Mouse (Mus musculus) midbrain, embryonic 11.5 days (tissue): ENCODE data around the gene Cdk5rap3. TPM values are rescaled to one million over a fixed set of nuclear protein-coding genes. Genes with fewer than 3 reads are reported as not detected.

ENCODE experiments used
- ATAC-seq: fragments of 200-750 bp; cut with Nextera tagmentation; 2 replicates; pipeline ENCODE4 v1.8.0; 2017; ENCODE audit warnings: moderate TSS enrichment, moderate library complexity; ENCODE audit not compliant: low FRiP score
- DNase-seq: peaks from one replicate; pipeline ENCODE4 v3.0.0; 2015; ENCODE audit warnings: low spot score; ENCODE audit errors: missing footprints
- H3K27ac ChIP-seq: fragments of 300-500 bp; sonication (generic); 2 replicates; pipeline ENCODE4 v1.5.1; 2014; ENCODE audit warnings: low read depth, low read length
- H3K27me3 ChIP-seq: fragments of 300-500 bp; sonication (generic); 2 replicates; pipeline ENCODE4 v1.6.1; 2014; ENCODE audit warnings: mild to moderate bottlenecking, low read length, moderate library complexity, mixed read lengths; ENCODE audit not compliant: control insufficient read depth, insufficient read depth
- H3K36me3 ChIP-seq: fragments of 300-500 bp; sonication (generic); 2 replicates; pipeline ENCODE4 v1.6.1; 2014; ENCODE audit warnings: mild to moderate bottlenecking, low read length, moderate library complexity, mixed read lengths; ENCODE audit not compliant: control insufficient read depth, insufficient read depth
- H3K4me1 ChIP-seq: fragments of 300-500 bp; sonication (generic); 2 replicates; pipeline ENCODE4 v1.6.1; 2014; ENCODE audit warnings: low read length; ENCODE audit not compliant: control insufficient read depth, insufficient read depth
- H3K4me2 ChIP-seq: fragments of 300-500 bp; sonication (generic); 2 replicates; pipeline ENCODE4 v1.6.1; 2014; ENCODE audit warnings: mild to moderate bottlenecking, moderate library complexity
- H3K4me3 ChIP-seq: fragments of 300-500 bp; sonication (generic); 2 replicates; pipeline ENCODE4 v1.5.1; 2014; ENCODE audit warnings: low read depth, low read length
- H3K9ac ChIP-seq: fragments of 300-500 bp; sonication (generic); 2 replicates; pipeline ENCODE4 v1.6.1; 2014; ENCODE audit warnings: low read length
- H3K9me3 ChIP-seq: fragments of 300-500 bp; sonication (generic); 2 replicates; pipeline ENCODE4 v1.6.1; 2016; ENCODE audit warnings: low read length; ENCODE audit not compliant: control insufficient read depth
- WGBS: fragments of 180-500 bp; shearing (Covaris S2); extraction: QIAGEN DNeasy Blood & Tissue Kit; methylation state at CpG from one replicate; pipeline ENCODE4 v1.1.7; 2014; 5-methylcytosine and 5-hydroxymethylcytosine counted together
- polyA plus RNA-seq: library from polyadenylated mRNA; unstranded; fragments of >200 nt; fragmentation: Nextera tagmentation; extraction: Ambion mirVana; gene quantifications from 2 replicates; pipeline ENCODE4 v1.2.1, GENCODE M21; 2014

The Cdk5rap3 gene
- polyA plus RNA-seq, 1 experiment from 2014 or later, result 91.4 TPM

- DNase-seq (peak; percentile 99), ATAC-seq (peak; percentile 83)
- WGBS, result 0% methylated on average over 35 of the region's 35 CpGs
These were observed 40.6 kb downstream of the Cdk5rap3 start for GRCm38 (mm10) chr11:96875745-96876144.

DNA sequence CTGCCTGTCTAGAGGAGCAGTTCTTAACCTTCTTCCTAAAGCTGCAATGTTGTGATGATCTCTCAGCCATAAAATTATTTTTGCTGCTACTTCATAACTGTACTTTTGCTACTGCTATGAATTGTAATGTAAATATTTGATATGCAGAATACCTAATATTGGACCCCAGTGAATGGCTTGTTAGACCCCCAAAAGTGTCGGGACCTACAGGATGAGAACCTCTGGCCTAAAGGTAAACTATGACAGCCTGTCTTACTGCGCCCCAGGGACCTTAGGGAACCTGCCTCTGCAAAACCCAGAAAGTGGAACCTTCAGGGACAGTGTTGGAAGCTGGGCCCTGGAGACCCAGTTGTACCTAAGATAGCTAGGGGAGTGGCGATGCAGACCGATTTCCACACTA, 41.0 kb downstream of the Cdk5rap3 start:
- peaks cover 75% of the 10 kb centered on the region for H3K4me1 ChIP-seq
- H3K27ac ChIP-seq, result peak overlapping the region; percentile 100
- ATAC-seq, result no peak
- H3K4me2 ChIP-seq, result peak overlapping the region; percentile 13; the same call in 1 of the 2 replicates
- 2% methylated on average over 4 of the region's 4 CpGs for WGBS
- H3K9ac ChIP-seq, result peak overlapping the region; percentile 92
- H3K9me3 ChIP-seq, result no peaks in the 10 kb centered on the region
- no peaks in the 10 kb centered on the region for H3K27me3 ChIP-seq
- peak; percentile 90 for DNase-seq
- H3K36me3 ChIP-seq, result no peaks in the 10 kb centered on the region
- H3K4me3 ChIP-seq, result no peak overlapping the region; the same call in 1 of the 2 replicates

More at GRCm38 (mm10) chr11:96875745-96876144, 40.6 kb downstream of the Cdk5rap3 start:
- Histone ChIP-seq H3K9me3 (no peaks in the 10 kb centered on the region), H3K4me3 (peak overlapping the region; percentile 13), H3K4me1 (peaks cover 75% of the 10 kb centered on the region), H3K36me3 (no peaks in the 10 kb centered on the region), H3K27ac (peak overlapping the region; percentile 100), H3K4me2 (peak overlapping the region; percentile 47; the same call in 1 of the 2 replicates), H3K27me3 (no peaks in the 10 kb centered on the region), H3K9ac (peak overlapping the region; percentile 85; the same call in 1 of the 2 replicates)

DNA sequence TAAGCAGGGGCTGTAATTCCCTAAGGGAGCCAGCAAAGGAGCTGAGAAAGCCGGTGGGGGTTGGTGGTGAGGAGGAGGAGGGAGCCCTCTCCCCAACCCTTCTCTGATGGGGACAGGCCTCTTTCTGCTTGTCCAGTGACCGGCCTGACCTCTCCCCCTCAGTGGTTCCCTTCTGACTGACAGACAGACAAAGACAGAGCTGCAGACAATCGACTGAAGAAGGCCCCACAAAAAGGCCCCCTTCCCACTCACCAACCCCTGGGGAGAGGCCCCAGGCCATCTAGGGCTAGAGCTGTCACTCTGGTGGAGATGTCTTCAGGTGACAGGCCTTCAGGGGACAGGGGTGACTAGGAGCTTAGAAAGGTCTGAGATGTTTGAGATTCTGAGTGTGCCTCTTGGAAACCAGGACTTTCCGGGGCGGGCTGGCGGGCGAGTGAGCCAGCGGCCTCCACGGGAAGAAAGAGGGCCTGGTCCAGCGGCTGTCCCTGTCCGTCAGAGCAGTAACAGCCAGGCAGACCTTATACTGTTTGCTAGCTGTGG, 42.6 kb downstream of the Cdk5rap3 start:
- H3K27ac ChIP-seq, result peak overlapping the region; percentile 100
- H3K36me3 ChIP-seq, result no peaks in the 10 kb centered on the region
- peaks cover 65% of the 10 kb centered on the region for H3K4me1 ChIP-seq
- peak; percentile 34 for ATAC-seq
- no peaks in the 10 kb centered on the region for H3K9me3 ChIP-seq
- peak overlapping the region; percentile 92 for H3K9ac ChIP-seq
- H3K4me3 ChIP-seq, result no peak overlapping the region
- H3K4me2 ChIP-seq, result peak overlapping the region; percentile 63
- 3% methylated on average over 11 of the region's 11 CpGs for WGBS
- H3K27me3 ChIP-seq, result no peaks in the 10 kb centered on the region
- peak; percentile 94 for DNase-seq

DNA sequence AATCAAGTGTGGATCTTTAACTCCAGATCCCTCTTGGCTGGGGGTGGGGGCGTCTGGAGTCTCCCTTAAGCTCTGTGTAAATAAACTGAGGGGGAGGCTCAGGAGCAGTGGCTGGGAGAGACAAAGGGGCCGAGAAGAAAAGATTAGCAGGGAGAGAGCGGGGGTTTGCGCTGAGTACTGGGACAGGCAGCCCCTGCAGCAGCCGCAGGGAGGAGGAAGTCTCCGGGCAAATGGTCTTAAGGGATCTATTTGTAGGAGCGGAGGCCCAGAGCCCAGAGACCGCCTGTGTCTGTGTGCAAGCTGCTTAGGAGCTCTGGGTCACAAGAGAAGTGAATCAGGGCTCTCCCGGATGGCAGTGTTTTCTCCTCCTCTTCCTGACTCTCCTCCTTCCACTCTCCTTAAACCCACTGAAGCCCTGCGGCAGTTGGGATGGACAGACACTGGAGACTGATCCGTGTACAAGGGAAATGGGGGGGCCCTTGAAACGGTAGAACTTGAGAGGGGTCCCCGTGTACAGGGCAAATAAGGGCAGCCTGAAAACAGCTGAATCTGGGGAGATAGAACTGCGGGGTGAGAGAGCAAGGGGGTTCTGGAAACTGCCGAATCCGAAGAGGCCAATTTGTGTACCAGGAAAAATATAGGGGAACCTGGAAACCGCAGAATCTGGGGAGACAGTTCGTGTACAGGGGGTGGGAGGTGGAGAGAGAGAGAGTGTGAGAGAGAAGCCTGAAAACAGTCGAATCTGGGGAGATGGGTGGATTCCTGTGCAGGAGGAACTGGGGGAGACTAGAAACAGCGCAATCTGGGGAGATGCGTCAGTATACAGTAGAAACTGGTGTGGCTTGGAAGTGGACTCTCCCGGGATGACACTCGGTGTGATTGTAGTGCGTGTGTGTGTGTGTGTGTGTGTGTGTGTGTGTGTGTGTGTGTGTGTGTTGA, 43.6 kb downstream of the Cdk5rap3 start:
- H3K36me3 ChIP-seq, result no peaks in the 10 kb centered on the region
- H3K4me1 ChIP-seq, result peaks cover 55% of the 10 kb centered on the region
- ATAC-seq, result peak; percentile 49
- WGBS, result 2% methylated on average over 24 of the region's 24 CpGs
- H3K27ac ChIP-seq, result peak overlapping the region; percentile 100
- peak; percentile 98 for DNase-seq
- peak overlapping the region; percentile 22 for H3K4me3 ChIP-seq
- H3K4me2 ChIP-seq, result peak overlapping the region; percentile 63
- no peaks in the 10 kb centered on the region for H3K9me3 ChIP-seq
- peak overlapping the region; percentile 92 for H3K9ac ChIP-seq
- H3K27me3 ChIP-seq, result no peaks in the 10 kb centered on the region

- Histone ChIP-seq H3K27me3 (no peaks in the 10 kb centered on the region), H3K9ac (no peak overlapping the region), H3K36me3 (no peaks in the 10 kb centered on the region), H3K4me3 (no peak overlapping the region), H3K4me2 (no peak overlapping the region), H3K27ac (no peak overlapping the region; the same call in 1 of the 2 replicates), H3K9me3 (no peaks in the 10 kb centered on the region), H3K4me1 (peaks cover 29% of the 10 kb centered on the region)
- ATAC-seq (peak; percentile 63; the same call in 1 of the 2 replicates), DNase-seq (peak; percentile 97)
- 13% methylated on average over 5 of the region's 5 CpGs for WGBS
These were observed 49.1 kb downstream of the Cdk5rap3 start for GRCm38 (mm10) chr11:96867149-96867548.

DNA sequence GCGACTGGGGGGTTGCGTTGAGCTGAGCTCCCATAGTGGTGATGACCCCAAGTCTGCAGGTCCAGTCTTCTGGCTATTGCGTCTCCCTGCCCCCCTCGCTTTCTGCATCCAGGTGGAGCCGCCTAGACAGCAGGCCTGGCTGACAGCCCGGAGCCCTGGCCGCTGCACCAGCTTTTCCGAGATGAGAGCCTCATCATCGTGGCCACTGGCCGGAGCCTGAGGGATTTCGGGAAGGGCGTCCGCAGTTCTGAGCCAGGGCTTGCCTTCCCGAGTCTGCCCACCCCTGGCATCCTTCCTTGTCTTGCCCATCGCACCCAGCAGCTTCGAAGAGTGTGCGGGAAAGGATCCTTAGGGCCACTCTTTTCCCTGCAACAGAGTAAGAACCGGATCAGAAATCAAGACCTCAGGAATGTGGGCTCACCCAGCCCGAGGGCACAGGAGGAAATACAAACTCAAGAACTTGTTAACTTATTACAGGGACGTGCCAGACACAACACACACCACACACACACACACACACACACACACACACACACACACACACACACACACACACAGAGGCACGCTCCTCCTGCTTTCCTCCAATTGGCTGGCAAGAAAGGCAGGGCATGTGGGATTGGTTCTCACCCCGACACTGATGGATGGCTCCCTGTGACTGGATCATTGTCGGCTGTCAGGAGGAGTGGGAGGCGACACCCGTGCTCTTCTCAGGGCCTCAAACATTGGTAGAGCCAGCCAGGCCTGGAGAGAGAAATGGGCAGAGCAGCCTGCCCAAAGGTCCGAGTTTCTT, 52.9 kb downstream of the Cdk5rap3 start:
- ATAC-seq, result peak; percentile 51; the same call in 1 of the 2 replicates
- Histone ChIP-seq H3K27me3 (no peaks in the 10 kb centered on the region), H3K4me3 (no peak overlapping the region), H3K4me1 (peaks cover 28% of the 10 kb centered on the region), H3K4me2 (peak overlapping the region; percentile 38), H3K9ac (peak overlapping the region; percentile 36), H3K36me3 (no peaks in the 10 kb centered on the region), H3K9me3 (no peaks in the 10 kb centered on the region), H3K27ac (no peak overlapping the region)
- 19% methylated on average over 26 of the region's 26 CpGs for WGBS
- peak; percentile 92 for DNase-seq

DNA sequence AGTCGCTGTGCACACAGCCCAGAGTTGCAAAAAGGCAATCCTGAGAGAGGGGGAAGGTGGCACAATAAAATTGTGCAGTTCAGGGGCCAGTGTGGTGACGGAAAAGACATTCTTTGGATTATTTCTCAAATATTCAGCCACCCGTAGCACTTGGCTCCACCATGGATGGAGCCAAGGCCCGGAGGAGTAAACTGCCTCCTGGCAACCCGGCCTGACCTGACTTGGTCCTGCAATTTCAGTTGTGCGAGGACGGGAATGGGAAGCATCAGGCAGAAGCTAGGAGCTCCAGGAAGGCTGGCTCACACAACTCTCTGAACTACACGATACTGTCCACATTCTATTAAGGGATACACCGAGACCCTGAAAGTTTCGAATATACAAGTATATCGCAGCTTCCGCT, 53.8 kb downstream of the Cdk5rap3 start:
- no peak for ATAC-seq
- Histone ChIP-seq H3K9ac (no peak overlapping the region), H3K9me3 (no peaks in the 10 kb centered on the region), H3K4me1 (peaks cover 28% of the 10 kb centered on the region), H3K4me3 (no peak overlapping the region), H3K27me3 (no peaks in the 10 kb centered on the region), H3K4me2 (peak overlapping the region; percentile 87), H3K36me3 (no peaks in the 10 kb centered on the region), H3K27ac (no peak overlapping the region)
- no peak for DNase-seq
- 56% methylated on average over 12 of the region's 12 CpGs for WGBS

GRCm38 (mm10) chr11:96861878-96862289, 54.4 kb downstream of the Cdk5rap3 start:
- Histone ChIP-seq H3K27ac (no peak overlapping the region), H3K9me3 (no peaks in the 10 kb centered on the region), H3K4me1 (peaks cover 25% of the 10 kb centered on the region), H3K36me3 (no peaks in the 10 kb centered on the region), H3K27me3 (no peaks in the 10 kb centered on the region), H3K9ac (peak overlapping the region; percentile 56), H3K4me3 (peak overlapping the region; percentile 37), H3K4me2 (peak overlapping the region; percentile 87)
- ATAC-seq (peak; percentile 84), DNase-seq (peak; percentile 100)
- WGBS, result under 1% methylated on average over 31 of the region's 31 CpGs
